Mouse (Mus musculus): Measurements from ENCODE around the gene Rcbtb2. TPM values are rescaled to one million over a fixed set of nuclear protein-coding genes. Genes with fewer than 3 reads are reported as not detected.

The Rcbtb2 gene
- polyA plus RNA-seq, 1 experiment from 2014 or later, result 45.6 TPM

- ATAC-seq (no peak), DNase-seq (ENCODE audit: low spot score) (no peak)
- no peak for TF ChIP-seq EP300 (IDR thresholded peaks at IDR 0.05)
- TF ChIP-seq CTCF (IDR thresholded peaks at IDR 0.05), result no peak
- H3K4me1 ChIP-seq (ENCODE audit: insufficient read depth, low read depth, low read length), result no peaks in the 10 kb centered on the region
- H3K36me3 ChIP-seq (ENCODE audit: insufficient read depth, low read length), result no peaks in the 10 kb centered on the region
- H3K9ac ChIP-seq (replicated peaks; ENCODE audit: low read depth), result no peak overlapping the region
- no peak overlapping the region for H3K4me2 ChIP-seq (replicated peaks; ENCODE audit: low read depth, low read length)
- no peaks in the 10 kb centered on the region for H3K9me3 ChIP-seq (ENCODE audit: low read length)
- H3K4me3 ChIP-seq (ENCODE audit: low read depth, low read length), result no peak overlapping the region
- WGBS, result 67% methylated on average over 3 of the region's 3 CpGs
- H3K27ac ChIP-seq (ENCODE audit: low read length), result no peak overlapping the region
- H3K27me3 ChIP-seq (replicated peaks; ENCODE audit: insufficient read depth, low read length), result no peaks in the 10 kb centered on the region
Observed at GRCm38 (mm10) chr14:73204016-73204415, 81.2 kb downstream of the Rcbtb2 start.

- no peak overlapping the region for H3K4me3 ChIP-seq (ENCODE audit: low read depth, low read length)
- H3K36me3 ChIP-seq (ENCODE audit: insufficient read depth, low read length), result no peaks in the 10 kb centered on the region
- no peaks in the 10 kb centered on the region for H3K27me3 ChIP-seq (replicated peaks; ENCODE audit: insufficient read depth, low read length)
- DNase-seq (ENCODE audit: low spot score) (peak; percentile 90), ATAC-seq (peak; percentile 79)
- H3K9me3 ChIP-seq (ENCODE audit: low read length), result no peaks in the 10 kb centered on the region
- H3K4me2 ChIP-seq (replicated peaks; ENCODE audit: low read depth, low read length), result no peak overlapping the region
- 0 out of 2 replicates have a peak overlapping the region, but pooled peaks have one; percentile 8 for H3K27ac ChIP-seq (ENCODE audit: low read length)
- no peaks in the 10 kb centered on the region for H3K4me1 ChIP-seq (ENCODE audit: insufficient read depth, low read depth, low read length)
- TF ChIP-seq CTCF (IDR thresholded peaks at IDR 0.05) (no peak), EP300 (IDR thresholded peaks at IDR 0.05) (no peak)
- H3K9ac ChIP-seq (replicated peaks; ENCODE audit: low read depth), result no peak overlapping the region
Observed at GRCm38 (mm10) chr14:73209262-73209661, 86.4 kb downstream of the Rcbtb2 start.

GRCm38 (mm10) chr14:73210196-73210595 lies 87.4 kb downstream of the Rcbtb2 start:
- H3K27ac ChIP-seq (ENCODE audit: low read length), result no peak overlapping the region
- no peak for TF ChIP-seq CTCF (IDR thresholded peaks at IDR 0.05)
- no peak for TF ChIP-seq EP300 (IDR thresholded peaks at IDR 0.05)
- H3K4me3 ChIP-seq (ENCODE audit: low read depth, low read length), result no peak overlapping the region
- H3K36me3 ChIP-seq (ENCODE audit: insufficient read depth, low read length), result no peaks in the 10 kb centered on the region
- ATAC-seq, result no peak
- no peak for DNase-seq (ENCODE audit: low spot score)
- H3K9me3 ChIP-seq (ENCODE audit: low read length), result no peaks in the 10 kb centered on the region
- 88% methylated on average over 8 of the region's 8 CpGs for WGBS
- H3K4me2 ChIP-seq (replicated peaks; ENCODE audit: low read depth, low read length), result no peak overlapping the region
- no peak overlapping the region for H3K9ac ChIP-seq (replicated peaks; ENCODE audit: low read depth)
- H3K4me1 ChIP-seq (ENCODE audit: insufficient read depth, low read depth, low read length), result no peaks in the 10 kb centered on the region
- no peaks in the 10 kb centered on the region for H3K27me3 ChIP-seq (replicated peaks; ENCODE audit: insufficient read depth, low read length)

GRCm38 (mm10) chr14:73211477-73211876 lies 88.6 kb downstream of the Rcbtb2 start:
- H3K4me3 ChIP-seq (ENCODE audit: low read depth, low read length), result no peak overlapping the region
- no peaks in the 10 kb centered on the region for H3K4me1 ChIP-seq (ENCODE audit: insufficient read depth, low read depth, low read length)
- DNase-seq (ENCODE audit: low spot score), result no peak
- H3K9ac ChIP-seq (replicated peaks; ENCODE audit: low read depth), result no peak overlapping the region
- H3K27ac ChIP-seq (ENCODE audit: low read length), result no peak overlapping the region
- H3K27me3 ChIP-seq (replicated peaks; ENCODE audit: insufficient read depth, low read length), result no peaks in the 10 kb centered on the region
- WGBS, result 91% methylated on average over 5 of the region's 5 CpGs
- no peak for TF ChIP-seq EP300 (IDR thresholded peaks at IDR 0.05)
- no peak for TF ChIP-seq CTCF (IDR thresholded peaks at IDR 0.05)
- no peak for ATAC-seq
- no peak overlapping the region for H3K4me2 ChIP-seq (replicated peaks; ENCODE audit: low read depth, low read length)
- H3K9me3 ChIP-seq (ENCODE audit: low read length), result no peaks in the 10 kb centered on the region
- H3K36me3 ChIP-seq (ENCODE audit: insufficient read depth, low read length), result 0 out of 2 replicates have a peak, but pooled peaks cover 4% of the 10 kb centered on the region

- no peak for TF ChIP-seq CTCF (IDR thresholded peaks at IDR 0.05)
- TF ChIP-seq EP300 (IDR thresholded peaks at IDR 0.05), result no peak
- Histone ChIP-seq H3K9me3 (ENCODE audit: low read length) (no peaks in the 10 kb centered on the region), H3K27me3 (replicated peaks; ENCODE audit: insufficient read depth, low read length) (no peaks in the 10 kb centered on the region), H3K36me3 (ENCODE audit: insufficient read depth, low read length) (0 out of 2 replicates have a peak, but pooled peaks cover 4% of the 10 kb centered on the region), H3K4me3 (ENCODE audit: low read depth, low read length) (no peak overlapping the region), H3K9ac (replicated peaks; ENCODE audit: low read depth) (no peak overlapping the region), H3K27ac (ENCODE audit: low read length) (no peak overlapping the region), H3K4me1 (ENCODE audit: insufficient read depth, low read depth, low read length) (no peaks in the 10 kb centered on the region), H3K4me2 (replicated peaks; ENCODE audit: low read depth, low read length) (no peak overlapping the region)
- 91% methylated on average over 1 of the region's 1 CpGs for WGBS
- ATAC-seq (no peak), DNase-seq (ENCODE audit: low spot score) (peak; percentile 41)
Observed at GRCm38 (mm10) chr14:73217062-73217461, 94.2 kb downstream of the Rcbtb2 start.

- no peaks in the 10 kb centered on the region; the same call in 1 of the 2 replicates for H3K4me1 ChIP-seq (ENCODE audit: insufficient read depth, low read depth, low read length)
- no peak overlapping the region for H3K9ac ChIP-seq (replicated peaks; ENCODE audit: low read depth)
- H3K9me3 ChIP-seq (ENCODE audit: low read length), result no peaks in the 10 kb centered on the region
- H3K4me3 ChIP-seq (ENCODE audit: low read depth, low read length), result no peak overlapping the region
- H3K36me3 ChIP-seq (ENCODE audit: insufficient read depth, low read length), result no peaks in the 10 kb centered on the region
- H3K27me3 ChIP-seq (replicated peaks; ENCODE audit: insufficient read depth, low read length), result no peaks in the 10 kb centered on the region
- WGBS, result 74% methylated on average over 9 of the region's 9 CpGs
- ATAC-seq (no peak), DNase-seq (ENCODE audit: low spot score) (peak; percentile 10)
- TF ChIP-seq CTCF (IDR thresholded peaks at IDR 0.05) (no peak), EP300 (IDR thresholded peaks at IDR 0.05) (no peak)
- no peak overlapping the region for H3K27ac ChIP-seq (ENCODE audit: low read length)
- no peak overlapping the region for H3K4me2 ChIP-seq (replicated peaks; ENCODE audit: low read depth, low read length)
Observed at GRCm38 (mm10) chr14:73222316-73222970, 99.6 kb downstream of the Rcbtb2 start.

Measured in lung, postnatal 0 days (tissue).